Mouse (Mus musculus): Measurements from ENCODE around the gene Atg4d.

DNA sequence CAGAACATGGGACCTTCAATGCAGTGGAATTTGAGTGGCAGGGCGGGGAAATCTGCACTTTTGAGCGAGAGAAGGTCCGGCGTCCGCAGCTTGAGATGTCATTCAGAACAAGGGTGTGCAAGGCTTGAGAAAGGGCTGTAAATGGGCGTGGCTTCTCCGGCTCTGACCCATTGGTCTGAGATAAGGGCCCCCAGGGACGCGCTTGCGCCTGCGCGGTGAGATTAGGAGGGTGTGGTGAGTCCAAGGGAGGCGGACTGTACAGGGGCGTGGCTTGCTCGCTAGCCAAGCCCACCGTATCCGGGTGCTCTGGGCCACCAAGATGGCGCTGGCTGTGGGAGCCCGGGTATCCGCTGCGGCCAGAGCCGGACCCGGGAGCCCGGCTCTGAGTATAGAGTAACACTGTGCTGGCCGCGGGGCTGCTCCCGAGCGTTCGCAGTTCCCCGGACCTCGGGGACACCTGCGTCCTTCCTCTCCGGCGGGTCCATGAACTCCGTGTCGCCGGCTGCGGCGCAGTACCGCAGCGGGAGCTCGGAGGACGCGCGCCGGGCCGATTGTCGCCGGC lies at the start of gene Atg4d:
- TF ChIP-seq GATA1 (IDR thresholded peaks at IDR 0.05; ENCODE audit: borderline replicate concordance, low read length) (peak; percentile 79), FLI1 (IDR thresholded peaks at IDR 0.05; ENCODE audit: low read length) (no peak)
